Mouse (Mus musculus) E14TG2a.4 (cell line): ENCODE measurements around the gene Amd1.
"Not testable (repeated sequence)": the region's sequence is repeated elsewhere in the genome, so short reads cannot be mapped to it uniquely, and the experiment has no call there.

Experiments used
- H3K27me3 ChIP-seq: 2 replicates; pipeline ENCODE4 v1.6.1; 2014; ENCODE audit warnings: low read length, control low read depth; ENCODE audit not compliant: insufficient read depth
- H3K36me3 ChIP-seq: 2 replicates; pipeline ENCODE4 v1.6.1; 2014; ENCODE audit warnings: low read length, control low read depth; ENCODE audit not compliant: insufficient read depth
- H3K4me1 ChIP-seq: replicated peaks from 2 replicates; pipeline ENCODE4 v1.6.1; 2014; ENCODE audit warnings: low read depth, low read length, control low read depth
- H3K4me3 ChIP-seq: replicated peaks from 2 replicates; pipeline ENCODE4 v1.5.1; 2014; ENCODE audit warnings: mild to moderate bottlenecking, low read length
- H3K9me3 ChIP-seq: 2 replicates; pipeline ENCODE4 v1.6.1; 2014; ENCODE audit warnings: low read length, control low read depth
- CTCF ChIP-seq: conservative IDR thresholded peaks from 2 replicates; pipeline ENCODE4 v1.5.1; 2014; ENCODE audit warnings: low read length
- NANOG ChIP-seq: IDR thresholded peaks from 2 replicates; pipeline ENCODE4 v1.6.1; 2014; ENCODE audit warnings: borderline replicate concordance, low read length, mixed read lengths
- POU5F1 ChIP-seq: IDR thresholded peaks from 2 replicates; pipeline ENCODE4 v1.6.1; 2014; ENCODE audit warnings: low read length, borderline replicate concordance

Amd1 gene

GRCm38 (mm10) chr10:40307826-40308583 lies 6.0 kb upstream of the Amd1 start:
- H3K27me3 ChIP-seq, result peaks cover 17% of the 10 kb centered on the region
- H3K9me3 ChIP-seq, result peaks cover 9% of the 10 kb centered on the region
- TF ChIP-seq POU5F1, result no peak
- TF ChIP-seq CTCF, result no peak
- TF ChIP-seq NANOG, result no peak; the same call in 1 of the 2 replicates
- peaks cover 44% of the 10 kb centered on the region for H3K4me1 ChIP-seq
- H3K36me3 ChIP-seq, result no peaks in the 10 kb centered on the region
- H3K4me3 ChIP-seq, result no peak overlapping the region

- H3K4me1 ChIP-seq, result peaks cover 38% of the 10 kb centered on the region
- TF ChIP-seq CTCF (peak; percentile 56), NANOG (no peak), POU5F1 (no peak; the same call in 1 of the 2 replicates)
- peaks cover 17% of the 10 kb centered on the region for H3K27me3 ChIP-seq
- no peak overlapping the region for H3K4me3 ChIP-seq
- H3K9me3 ChIP-seq, result peaks cover 9% of the 10 kb centered on the region
- H3K36me3 ChIP-seq, result no peaks in the 10 kb centered on the region
These were observed 4.0 kb upstream of the Amd1 start for GRCm38 (mm10) chr10:40305989-40306388.

- peaks cover 17% of the 10 kb centered on the region for H3K27me3 ChIP-seq
- peaks cover 32% of the 10 kb centered on the region for H3K36me3 ChIP-seq
- peaks cover 43% of the 10 kb centered on the region for H3K4me1 ChIP-seq
- not testable (repeated sequence) for H3K9me3 ChIP-seq
- H3K4me3 ChIP-seq, result peak overlapping the region; percentile 93
These were observed 558 bp downstream of the Amd1 start for GRCm38 (mm10) chr10:40301181-40302075.

- 0 out of 2 replicates have a peak, but pooled peaks cover under 1% of the 10 kb centered on the region for H3K9me3 ChIP-seq
- H3K27me3 ChIP-seq, result peaks cover 14% of the 10 kb centered on the region
- TF ChIP-seq POU5F1 (no peak), NANOG (no peak), CTCF (no peak)
- peaks cover 39% of the 10 kb centered on the region for H3K36me3 ChIP-seq
- peak overlapping the region; percentile 93 for H3K4me3 ChIP-seq
- peaks cover 50% of the 10 kb centered on the region for H3K4me1 ChIP-seq
These were observed 1.3 kb downstream of the Amd1 start for GRCm38 (mm10) chr10:40300648-40301171.

GRCm38 (mm10) chr10:40292640-40293039 lies 9.3 kb downstream of the Amd1 start:
- TF ChIP-seq POU5F1 (no peak), NANOG (no peak), CTCF (no peak)
- peaks cover 55% of the 10 kb centered on the region for H3K4me1 ChIP-seq
- no peaks in the 10 kb centered on the region for H3K27me3 ChIP-seq

GRCm38 (mm10) chr10:40286767-40287166 lies 15.2 kb downstream of the Amd1 start:
- H3K9me3 ChIP-seq, result no peaks in the 10 kb centered on the region
- H3K27me3 ChIP-seq, result no peaks in the 10 kb centered on the region
- TF ChIP-seq NANOG (no peak), POU5F1 (no peak), CTCF (no peak)
- peaks cover 26% of the 10 kb centered on the region for H3K4me1 ChIP-seq
- no peak overlapping the region for H3K4me3 ChIP-seq
- H3K36me3 ChIP-seq, result peaks cover 49% of the 10 kb centered on the region

More at GRCm38 (mm10) chr10:40292640-40293039, 9.3 kb downstream of the Amd1 start:
- Histone ChIP-seq H3K36me3 (peaks cover 85% of the 10 kb centered on the region), H3K4me3 (no peak overlapping the region), H3K9me3 (no peaks in the 10 kb centered on the region)

- Histone ChIP-seq H3K4me3 (no peak overlapping the region), H3K27me3 (no peaks in the 10 kb centered on the region), H3K9me3 (no peaks in the 10 kb centered on the region), H3K4me1 (peaks cover 26% of the 10 kb centered on the region), H3K36me3 (peaks cover 37% of the 10 kb centered on the region)
- TF ChIP-seq POU5F1 (no peak), NANOG (no peak), CTCF (no peak)
These were observed 16.4 kb downstream of the Amd1 start for GRCm38 (mm10) chr10:40285571-40285970.

- Histone ChIP-seq H3K4me1 (peaks cover 26% of the 10 kb centered on the region), H3K4me3 (no peak overlapping the region), H3K36me3 (peaks cover 31% of the 10 kb centered on the region), H3K9me3 (no peaks in the 10 kb centered on the region), H3K27me3 (no peaks in the 10 kb centered on the region)
- TF ChIP-seq CTCF (no peak), NANOG (no peak), POU5F1 (no peak)
These were observed 17.0 kb downstream of the Amd1 start for GRCm38 (mm10) chr10:40284997-40285396.
